Mouse (Mus musculus): ENCODE measurements at regions not wholly inside any gene's neighbourhood (a gene's known extent, or its start where the extent isn't known, plus 50 kb on each side); places are given as distances from the start of the nearest gene placed in this dataset.
A peak's percentile ranks its signal among the peaks of the same experiment; 100 is the strongest.

GRCm38 (mm10) chr11:38618707-38619106, 1382.9 kb upstream of the Tenm2 start:
- 50% methylated on average over 6 of the region's 6 CpGs for WGBS (ENCODE audit: insufficient replicate concordance)
- peak; percentile 47; the same call in 1 of the 2 replicates for ATAC-seq (ENCODE audit: insufficient read depth)

GRCm38 (mm10) chr11:38600971-38601370, 1365.2 kb upstream of the Tenm2 start:
- 41% methylated on average over 4 of the region's 4 CpGs for WGBS (ENCODE audit: insufficient replicate concordance)
- Histone ChIP-seq H3K4me3 (replicated peaks) (no peak overlapping the region), H3K4me2 (no peak overlapping the region), H3K27ac (replicated peaks) (no peak overlapping the region), H3K9me3 (replicated peaks) (no peaks in the 10 kb centered on the region), H3K9ac (no peak overlapping the region), H3K36me3 (replicated peaks) (no peaks in the 10 kb centered on the region), H3K27me3 (no peaks in the 10 kb centered on the region), H3K4me1 (replicated peaks) (no peaks in the 10 kb centered on the region)
- no peak for ATAC-seq (ENCODE audit: insufficient read depth)

More at GRCm38 (mm10) chr11:38618707-38619106, 1382.9 kb upstream of the Tenm2 start:
- Histone ChIP-seq H3K4me3 (replicated peaks) (no peak overlapping the region), H3K27me3 (no peaks in the 10 kb centered on the region), H3K9ac (no peak overlapping the region), H3K27ac (replicated peaks) (no peak overlapping the region), H3K9me3 (replicated peaks) (no peaks in the 10 kb centered on the region), H3K4me2 (no peak overlapping the region), H3K36me3 (replicated peaks) (no peaks in the 10 kb centered on the region), H3K4me1 (replicated peaks) (no peaks in the 10 kb centered on the region)

- no peaks in the 10 kb centered on the region for H3K4me1 ChIP-seq (replicated peaks)
- no peaks in the 10 kb centered on the region for H3K27me3 ChIP-seq
- WGBS (ENCODE audit: insufficient replicate concordance), result 78% methylated on average over 1 of the region's 1 CpGs
- no peak overlapping the region for H3K9ac ChIP-seq
- H3K36me3 ChIP-seq (replicated peaks), result no peaks in the 10 kb centered on the region
- H3K4me2 ChIP-seq, result no peak overlapping the region
- no peak overlapping the region for H3K4me3 ChIP-seq (replicated peaks)
- no peaks in the 10 kb centered on the region for H3K9me3 ChIP-seq (replicated peaks)
- ATAC-seq (ENCODE audit: insufficient read depth), result no peak
- no peak overlapping the region for H3K27ac ChIP-seq (replicated peaks)
These were observed 1332.8 kb upstream of the Tenm2 start for GRCm38 (mm10) chr11:38568515-38568914.

- Histone ChIP-seq H3K4me2 (no peak overlapping the region), H3K27me3 (no peaks in the 10 kb centered on the region), H3K27ac (replicated peaks) (no peak overlapping the region), H3K4me3 (replicated peaks) (no peak overlapping the region), H3K4me1 (replicated peaks) (no peaks in the 10 kb centered on the region), H3K9ac (no peak overlapping the region), H3K36me3 (replicated peaks) (no peaks in the 10 kb centered on the region), H3K9me3 (replicated peaks) (no peaks in the 10 kb centered on the region)
- WGBS (ENCODE audit: insufficient replicate concordance), result 7% methylated on average over 8 of the region's 8 CpGs
- no peak for ATAC-seq (ENCODE audit: insufficient read depth)
These were observed 1308.1 kb upstream of the Tenm2 start for GRCm38 (mm10) chr11:38543893-38544292.

- ATAC-seq (ENCODE audit: insufficient read depth), result no peak
- H3K4me1 ChIP-seq (replicated peaks), result no peaks in the 10 kb centered on the region
- H3K27ac ChIP-seq (replicated peaks), result no peak overlapping the region
- H3K27me3 ChIP-seq, result no peaks in the 10 kb centered on the region
- H3K36me3 ChIP-seq (replicated peaks), result no peaks in the 10 kb centered on the region
- 82% methylated on average over 2 of the region's 2 CpGs for WGBS (ENCODE audit: insufficient replicate concordance)
- no peaks in the 10 kb centered on the region for H3K9me3 ChIP-seq (replicated peaks)
- H3K9ac ChIP-seq, result no peak overlapping the region
- H3K4me2 ChIP-seq, result no peak overlapping the region
- no peak overlapping the region for H3K4me3 ChIP-seq (replicated peaks)
These were observed 1304.3 kb upstream of the Tenm2 start for GRCm38 (mm10) chr11:38540097-38540496.

- ATAC-seq (ENCODE audit: insufficient read depth), result no peak
- no peaks in the 10 kb centered on the region for H3K4me1 ChIP-seq (replicated peaks)
- H3K4me3 ChIP-seq (replicated peaks), result no peak overlapping the region
- no peak overlapping the region for H3K27ac ChIP-seq (replicated peaks)
- WGBS (ENCODE audit: insufficient replicate concordance), result 49% methylated on average over 2 of the region's 2 CpGs
- H3K36me3 ChIP-seq (replicated peaks), result no peaks in the 10 kb centered on the region
- no peaks in the 10 kb centered on the region for H3K9me3 ChIP-seq (replicated peaks)
- no peak overlapping the region for H3K9ac ChIP-seq
- H3K4me2 ChIP-seq, result no peak overlapping the region
- H3K27me3 ChIP-seq, result no peaks in the 10 kb centered on the region
These were observed 1296.5 kb upstream of the Tenm2 start for GRCm38 (mm10) chr11:38532282-38532681.

- 43% methylated on average over 4 of the region's 4 CpGs for WGBS (ENCODE audit: insufficient replicate concordance)
- H3K36me3 ChIP-seq (replicated peaks), result no peaks in the 10 kb centered on the region
- no peaks in the 10 kb centered on the region for H3K4me1 ChIP-seq (replicated peaks)
- no peak for ATAC-seq (ENCODE audit: insufficient read depth)
- H3K27me3 ChIP-seq, result no peaks in the 10 kb centered on the region
- H3K27ac ChIP-seq (replicated peaks), result no peak overlapping the region
- no peak overlapping the region for H3K4me3 ChIP-seq (replicated peaks)
- H3K4me2 ChIP-seq, result no peak overlapping the region
- H3K9me3 ChIP-seq (replicated peaks), result no peaks in the 10 kb centered on the region
- no peak overlapping the region for H3K9ac ChIP-seq
These were observed 1273.9 kb upstream of the Tenm2 start for GRCm38 (mm10) chr11:38509676-38510075.

GRCm38 (mm10) chr11:38464239-38464596, 1228.5 kb upstream of the Tenm2 start:
- no peak overlapping the region for H3K4me3 ChIP-seq (replicated peaks)
- no peaks in the 10 kb centered on the region for H3K4me1 ChIP-seq (replicated peaks)
- H3K4me2 ChIP-seq, result no peak overlapping the region
- no peaks in the 10 kb centered on the region for H3K36me3 ChIP-seq (replicated peaks)
- no peak for ATAC-seq (ENCODE audit: insufficient read depth)
- H3K9ac ChIP-seq, result no peak overlapping the region
- no peaks in the 10 kb centered on the region for H3K27me3 ChIP-seq
- H3K9me3 ChIP-seq (replicated peaks), result no peaks in the 10 kb centered on the region
- 74% methylated on average over 2 of the region's 2 CpGs for WGBS (ENCODE audit: insufficient replicate concordance)
- H3K27ac ChIP-seq (replicated peaks), result no peak overlapping the region

- Histone ChIP-seq H3K9me3 (replicated peaks) (no peaks in the 10 kb centered on the region), H3K27me3 (no peaks in the 10 kb centered on the region), H3K4me1 (replicated peaks) (no peaks in the 10 kb centered on the region), H3K36me3 (replicated peaks) (no peaks in the 10 kb centered on the region), H3K9ac (no peak overlapping the region), H3K4me3 (replicated peaks) (no peak overlapping the region), H3K27ac (replicated peaks) (no peak overlapping the region), H3K4me2 (no peak overlapping the region)
- no peak for ATAC-seq (ENCODE audit: insufficient read depth)
- WGBS (ENCODE audit: insufficient replicate concordance), result 44% methylated on average over 4 of the region's 4 CpGs
These were observed 1227.9 kb upstream of the Tenm2 start for GRCm38 (mm10) chr11:38463568-38464238.

GRCm38 (mm10) chr11:38443291-38443690, 1207.5 kb upstream of the Tenm2 start:
- H3K9me3 ChIP-seq (replicated peaks), result no peaks in the 10 kb centered on the region
- H3K9ac ChIP-seq, result no peak overlapping the region
- no peaks in the 10 kb centered on the region for H3K27me3 ChIP-seq
- H3K4me1 ChIP-seq (replicated peaks), result no peaks in the 10 kb centered on the region
- no peak overlapping the region for H3K27ac ChIP-seq (replicated peaks)
- H3K4me3 ChIP-seq (replicated peaks), result no peak overlapping the region
- no peaks in the 10 kb centered on the region for H3K36me3 ChIP-seq (replicated peaks)
- 63% methylated on average over 5 of the region's 5 CpGs for WGBS (ENCODE audit: insufficient replicate concordance)
- H3K4me2 ChIP-seq, result no peak overlapping the region
- ATAC-seq (ENCODE audit: insufficient read depth), result no peak

- no peaks in the 10 kb centered on the region for H3K9me3 ChIP-seq (replicated peaks)
- WGBS (ENCODE audit: insufficient replicate concordance), result 18% methylated on average over 1 of the region's 1 CpGs
- H3K36me3 ChIP-seq (replicated peaks), result no peaks in the 10 kb centered on the region
- H3K27me3 ChIP-seq, result no peaks in the 10 kb centered on the region
- no peak overlapping the region for H3K27ac ChIP-seq (replicated peaks)
- H3K4me3 ChIP-seq (replicated peaks), result no peak overlapping the region
- no peak overlapping the region for H3K9ac ChIP-seq
- no peak for ATAC-seq (ENCODE audit: insufficient read depth)
- no peaks in the 10 kb centered on the region for H3K4me1 ChIP-seq (replicated peaks)
- H3K4me2 ChIP-seq, result no peak overlapping the region
These were observed 1174.5 kb upstream of the Tenm2 start for GRCm38 (mm10) chr11:38410302-38410701.

GRCm38 (mm10) chr11:38397771-38398170, 1162.0 kb upstream of the Tenm2 start:
- Histone ChIP-seq H3K4me1 (replicated peaks) (no peaks in the 10 kb centered on the region), H3K36me3 (replicated peaks) (no peaks in the 10 kb centered on the region), H3K27me3 (no peaks in the 10 kb centered on the region), H3K9me3 (replicated peaks) (no peaks in the 10 kb centered on the region), H3K27ac (replicated peaks) (no peak overlapping the region), H3K4me3 (replicated peaks) (no peak overlapping the region), H3K4me2 (no peak overlapping the region), H3K9ac (no peak overlapping the region)
- no peak for ATAC-seq (ENCODE audit: insufficient read depth)
